Mouse (Mus musculus): Measurements from ENCODE around the gene Dner. TPM values are rescaled to one million over a fixed set of nuclear protein-coding genes. Genes with fewer than 3 reads are reported as not detected.
A peak's percentile ranks its signal among the peaks of the same experiment; 100 is the strongest.

Gene Dner
- total RNA-seq, 1 experiment from 2014 or later, result not detected

DNA sequence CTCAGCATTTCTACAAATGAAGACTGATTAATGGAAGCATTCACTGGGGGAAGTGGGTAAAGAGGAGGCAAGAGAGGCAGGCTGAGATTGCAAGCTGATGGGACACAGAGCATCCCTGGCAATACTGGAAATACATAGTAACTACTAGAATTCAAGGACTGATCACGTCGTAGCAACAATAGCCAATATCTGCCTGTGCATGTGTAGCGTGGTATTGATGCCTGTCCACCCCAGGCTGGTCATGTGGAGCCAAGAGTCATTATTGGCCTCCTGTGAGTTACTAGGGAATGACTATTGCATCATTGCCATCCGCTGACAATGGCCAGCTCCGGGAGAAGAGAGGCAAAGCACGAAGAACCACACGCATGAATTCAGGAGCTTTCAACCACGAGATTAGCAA lies 216.0 kb downstream of the Dner start:
- ATAC-seq (replicated peaks; ENCODE audit: insufficient number of reproducible peaks, low FRiP score, low TSS enrichment, poor library complexity, severe bottlenecking), result no peak

DNA sequence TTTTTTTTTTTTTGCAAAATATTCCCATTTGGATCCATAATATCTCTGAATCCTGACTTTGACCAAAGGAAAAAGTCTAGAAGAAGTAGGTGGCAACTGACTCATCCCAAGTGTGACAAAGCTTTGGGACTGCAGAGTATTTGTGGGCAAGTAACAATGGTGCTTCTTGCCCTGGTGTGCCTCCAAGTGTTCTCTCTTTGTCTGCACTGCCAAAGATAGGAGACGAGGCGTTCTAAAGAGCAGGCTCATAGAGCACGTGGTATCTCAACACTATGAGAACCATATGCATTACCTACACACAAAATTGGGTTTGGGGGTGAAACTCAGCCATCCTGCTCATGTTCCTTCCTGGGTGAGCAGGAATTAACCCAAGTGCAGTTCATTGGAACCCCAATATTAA lies 221.7 kb downstream of the Dner start:
- ATAC-seq (replicated peaks; ENCODE audit: insufficient number of reproducible peaks, low FRiP score, low TSS enrichment, poor library complexity, severe bottlenecking), result no peak

DNA sequence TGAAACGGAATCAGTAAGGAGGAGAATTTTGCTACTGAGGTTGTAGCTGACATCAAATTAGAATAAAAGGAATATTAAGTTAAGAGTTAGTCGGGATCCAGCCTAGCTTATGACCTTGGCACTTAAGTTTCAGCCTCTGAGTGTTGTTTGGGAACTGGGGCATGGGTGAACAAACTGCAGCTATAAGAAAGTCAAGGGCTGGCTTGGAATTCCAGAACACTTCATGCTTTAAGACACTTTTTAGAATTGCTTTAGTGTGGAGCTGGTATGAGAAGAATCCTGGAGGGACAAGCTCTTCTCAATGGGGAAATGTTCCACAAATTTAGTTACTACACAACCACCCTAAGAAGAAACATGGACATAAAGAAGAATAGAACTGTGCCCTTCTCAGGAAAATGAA lies 223.8 kb downstream of the Dner start:
- ATAC-seq (replicated peaks; ENCODE audit: insufficient number of reproducible peaks, low FRiP score, low TSS enrichment, poor library complexity, severe bottlenecking), result no peak

DNA sequence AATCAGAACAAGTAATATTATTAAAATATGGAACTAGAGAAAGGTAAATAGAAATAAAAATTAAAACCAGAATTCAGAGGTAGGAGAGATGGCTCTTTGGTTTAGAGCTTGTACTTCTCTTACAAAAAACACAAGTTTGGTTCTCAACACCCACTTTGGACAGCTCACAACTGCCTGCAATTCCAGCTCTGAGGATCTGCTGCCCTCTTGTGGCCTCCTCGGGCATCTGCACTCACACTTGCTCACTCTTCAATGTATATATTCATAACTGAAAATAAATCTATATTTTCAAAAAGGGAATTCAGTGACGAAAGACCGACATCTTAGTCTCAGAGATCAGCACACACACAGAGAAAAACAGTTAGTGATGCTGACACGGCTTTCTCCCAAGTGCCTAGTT lies 225.7 kb downstream of the Dner start:
- no peak for ATAC-seq (replicated peaks; ENCODE audit: insufficient number of reproducible peaks, low FRiP score, low TSS enrichment, poor library complexity, severe bottlenecking)

DNA sequence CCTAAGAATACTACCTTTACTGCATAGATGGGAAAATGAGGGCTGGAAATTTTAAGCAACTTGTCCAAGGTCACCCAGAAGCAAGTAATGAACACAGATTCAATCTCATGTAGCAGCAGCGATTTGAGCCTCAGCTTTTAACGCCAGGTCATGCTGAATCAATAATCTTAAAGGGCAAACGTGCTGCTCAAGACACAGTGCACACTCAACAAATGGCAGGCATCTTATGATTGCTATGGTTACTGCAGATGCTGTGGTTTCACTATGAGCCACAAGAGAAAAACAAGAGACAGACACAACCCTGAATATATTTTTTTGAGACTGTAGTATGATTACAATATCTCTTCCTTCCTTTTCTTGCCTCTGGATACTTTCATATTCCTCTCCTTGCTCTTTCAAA lies 228.4 kb downstream of the Dner start:
- no peak for ATAC-seq (replicated peaks; ENCODE audit: insufficient number of reproducible peaks, low FRiP score, low TSS enrichment, poor library complexity, severe bottlenecking)

DNA sequence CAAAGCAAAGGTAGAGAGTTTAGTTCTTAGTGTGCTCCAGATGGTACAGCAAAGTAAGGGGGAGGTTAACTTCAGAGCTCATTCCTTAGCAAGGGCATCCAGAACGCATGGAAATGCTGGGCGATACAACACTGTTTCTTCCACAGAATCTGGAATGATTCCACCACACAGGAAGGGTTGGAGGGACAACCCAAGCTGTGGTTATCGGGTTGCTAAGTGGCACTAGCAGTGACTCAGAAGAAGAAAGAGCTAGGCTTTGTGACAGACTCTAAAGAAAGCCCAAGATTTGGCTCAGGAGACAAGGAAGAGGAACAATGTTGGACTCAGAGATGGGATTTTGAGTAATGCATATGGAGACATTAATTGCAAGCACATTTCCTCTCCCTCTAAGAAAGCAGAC lies 231.3 kb downstream of the Dner start:
- ATAC-seq (replicated peaks; ENCODE audit: insufficient number of reproducible peaks, low FRiP score, low TSS enrichment, poor library complexity, severe bottlenecking), result no peak

DNA sequence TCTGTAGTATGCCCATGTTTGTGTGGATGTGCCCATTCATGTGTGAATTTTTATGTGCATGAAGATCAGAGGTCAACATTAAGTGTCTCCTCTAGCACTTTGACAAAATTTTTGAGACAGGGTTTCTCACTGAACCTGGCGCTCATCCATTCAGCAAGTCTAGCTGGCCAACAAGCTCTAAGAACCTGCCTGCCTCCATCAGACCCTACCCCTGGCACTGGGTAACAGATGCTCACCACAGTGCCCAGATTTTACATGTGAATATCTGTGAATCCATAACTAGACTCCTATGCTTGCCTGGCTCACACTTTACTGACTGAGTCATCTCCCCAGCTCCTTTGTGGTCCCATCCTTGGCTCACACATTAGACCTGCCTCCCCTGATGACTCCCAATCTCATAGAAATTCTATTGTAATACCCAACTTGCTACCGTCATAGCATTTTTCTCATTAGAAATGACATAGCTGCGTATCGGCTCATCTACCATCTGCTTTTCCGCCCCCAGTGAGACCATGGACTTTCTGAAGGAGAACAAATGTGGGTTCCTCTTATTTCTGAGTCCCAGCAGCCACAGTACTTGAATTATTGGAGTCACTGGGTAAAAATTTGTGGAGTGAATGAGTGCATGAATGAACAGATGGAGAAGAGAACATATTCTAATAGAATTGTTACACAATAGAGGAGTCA lies 231.9 kb downstream of the Dner start:
- ATAC-seq (replicated peaks; ENCODE audit: insufficient number of reproducible peaks, low FRiP score, low TSS enrichment, poor library complexity, severe bottlenecking), result no peak

DNA sequence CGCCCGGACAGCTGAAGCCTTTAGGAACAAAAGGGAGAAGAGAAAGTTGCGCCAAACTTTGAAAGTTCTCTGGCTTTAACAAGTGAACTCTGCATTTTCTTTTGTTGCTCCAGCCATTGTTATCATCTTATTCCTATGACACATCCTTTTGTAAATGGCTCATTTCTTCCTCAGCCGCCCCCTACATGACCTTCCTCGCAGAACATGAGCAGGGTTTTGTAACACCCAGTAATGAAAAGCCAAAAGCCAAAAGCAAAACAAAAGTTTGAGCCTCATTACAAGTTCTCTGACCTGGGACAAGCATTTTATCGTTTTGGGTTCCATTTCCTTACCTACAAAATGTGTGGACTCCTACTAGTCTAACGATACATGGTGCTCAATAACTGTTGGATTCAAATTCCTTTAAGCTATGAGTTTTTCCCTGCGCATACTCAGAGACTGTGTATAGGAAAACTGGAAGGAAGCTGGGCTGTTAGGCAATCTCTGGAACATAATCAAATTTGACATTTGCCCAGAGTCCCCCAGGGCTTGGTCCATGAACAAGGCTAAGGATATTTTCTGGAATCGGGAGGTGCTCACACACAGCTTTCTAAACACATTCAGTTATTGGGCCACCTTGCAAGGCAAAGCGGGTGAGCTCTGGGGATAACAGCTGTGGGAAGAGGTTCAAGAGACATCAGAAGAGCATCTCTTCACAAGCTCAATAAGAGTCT lies 246.3 kb downstream of the Dner start:
- no peak for ATAC-seq (replicated peaks; ENCODE audit: insufficient number of reproducible peaks, low FRiP score, low TSS enrichment, poor library complexity, severe bottlenecking)

DNA sequence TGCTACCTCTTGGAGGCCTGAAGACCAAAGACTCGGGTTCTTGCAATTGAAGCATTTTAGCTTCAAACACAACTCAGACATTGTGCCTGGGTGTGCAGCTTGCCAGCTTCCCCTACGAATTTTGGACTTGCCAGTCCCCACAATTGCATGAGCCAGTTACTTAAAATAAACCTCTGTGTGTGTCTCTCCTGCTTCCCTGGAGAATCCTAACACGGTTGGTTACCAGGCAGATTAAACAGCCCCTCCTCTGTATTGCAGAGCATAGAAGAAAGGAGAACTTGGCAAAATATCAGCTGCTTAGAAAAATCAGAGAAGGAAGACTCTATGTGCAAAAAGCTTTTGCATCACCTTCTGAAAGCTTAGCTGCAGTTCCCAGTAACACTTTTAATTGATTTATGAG lies 252.4 kb downstream of the Dner start:
- no peak for ATAC-seq (replicated peaks; ENCODE audit: insufficient number of reproducible peaks, low FRiP score, low TSS enrichment, poor library complexity, severe bottlenecking)

GRCm38 (mm10) chr1:84443050-84443449 lies 253.0 kb downstream of the Dner start:
- ATAC-seq (replicated peaks; ENCODE audit: insufficient number of reproducible peaks, low FRiP score, low TSS enrichment, poor library complexity, severe bottlenecking), result no peak

- no peak for ATAC-seq (replicated peaks; ENCODE audit: insufficient number of reproducible peaks, low FRiP score, low TSS enrichment, poor library complexity, severe bottlenecking)
Observed at GRCm38 (mm10) chr1:84441419-84441818, 254.6 kb downstream of the Dner start.

DNA sequence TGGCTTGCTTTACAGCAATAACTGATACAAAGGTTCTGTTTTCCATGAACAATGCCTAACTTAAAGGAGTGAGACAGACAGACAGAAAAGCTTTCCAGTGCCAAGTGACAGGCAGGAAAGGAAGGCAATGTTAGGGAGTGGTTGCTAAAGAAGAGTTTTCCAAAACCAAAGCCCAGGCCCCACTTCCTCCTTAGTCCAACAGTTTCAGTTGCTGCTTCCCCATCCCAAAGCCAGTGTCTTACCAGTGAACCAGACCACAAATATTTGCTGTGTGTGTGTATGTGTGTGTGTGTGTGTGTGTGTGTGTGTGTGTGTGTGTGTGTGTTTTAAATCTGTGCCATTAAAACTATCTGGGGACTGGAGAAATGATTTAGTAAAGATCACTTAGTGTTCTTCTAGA lies 258.5 kb downstream of the Dner start:
- peak; percentile 53; the same call in 1 of the 2 replicates for ATAC-seq (replicated peaks; ENCODE audit: insufficient number of reproducible peaks, low FRiP score, low TSS enrichment, poor library complexity, severe bottlenecking)

DNA sequence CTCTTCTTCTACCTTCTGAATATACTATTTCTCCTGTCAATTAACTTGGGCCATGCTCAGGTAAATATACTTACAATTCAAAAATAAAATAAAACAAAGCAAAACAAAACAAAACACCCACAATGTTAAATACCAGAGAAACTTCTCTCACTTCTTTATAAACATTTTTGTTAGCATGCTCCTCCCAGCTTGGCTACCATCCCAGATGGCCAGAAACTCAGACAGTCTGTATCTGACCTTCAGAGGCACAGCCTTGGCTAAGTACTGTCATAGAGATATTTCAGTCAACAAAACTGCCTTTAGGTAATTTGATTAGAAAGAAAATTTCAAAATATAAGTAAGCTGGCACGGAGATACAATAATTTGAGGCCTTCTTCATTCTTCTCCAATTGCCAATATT lies 259.7 kb downstream of the Dner start:
- ATAC-seq (replicated peaks; ENCODE audit: insufficient number of reproducible peaks, low FRiP score, low TSS enrichment, poor library complexity, severe bottlenecking), result no peak

- no peak for ATAC-seq (replicated peaks; ENCODE audit: insufficient number of reproducible peaks, low FRiP score, low TSS enrichment, poor library complexity, severe bottlenecking)
Observed at GRCm38 (mm10) chr1:84433291-84433980, 262.6 kb downstream of the Dner start.

DNA sequence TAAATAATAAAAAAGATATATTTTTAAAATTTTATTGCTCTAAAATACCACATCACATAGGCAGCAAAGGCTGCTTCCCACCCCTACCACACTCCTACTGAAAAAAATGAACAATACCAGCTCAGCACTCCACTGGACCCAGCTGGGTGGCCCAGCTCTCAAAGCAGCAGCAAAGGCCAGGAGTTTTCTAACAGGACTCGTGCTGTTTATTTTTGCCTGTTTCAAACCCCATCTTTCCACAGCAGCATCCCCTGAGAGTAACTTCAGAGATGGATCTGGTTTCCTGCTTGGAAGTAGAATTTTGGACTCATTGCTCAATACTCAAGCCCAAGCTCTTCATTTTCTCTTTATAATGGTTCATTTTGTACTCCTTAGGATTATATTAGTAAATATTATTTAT lies 263.7 kb downstream of the Dner start:
- no peak for ATAC-seq (replicated peaks; ENCODE audit: insufficient number of reproducible peaks, low FRiP score, low TSS enrichment, poor library complexity, severe bottlenecking)

GRCm38 (mm10) chr1:84428331-84428730 lies 267.7 kb downstream of the Dner start:
- no peak for ATAC-seq (replicated peaks; ENCODE audit: insufficient number of reproducible peaks, low FRiP score, low TSS enrichment, poor library complexity, severe bottlenecking)

GRCm38 (mm10) chr1:84427757-84428156 lies 268.3 kb downstream of the Dner start:
- ATAC-seq (replicated peaks; ENCODE audit: insufficient number of reproducible peaks, low FRiP score, low TSS enrichment, poor library complexity, severe bottlenecking), result no peak

DNA sequence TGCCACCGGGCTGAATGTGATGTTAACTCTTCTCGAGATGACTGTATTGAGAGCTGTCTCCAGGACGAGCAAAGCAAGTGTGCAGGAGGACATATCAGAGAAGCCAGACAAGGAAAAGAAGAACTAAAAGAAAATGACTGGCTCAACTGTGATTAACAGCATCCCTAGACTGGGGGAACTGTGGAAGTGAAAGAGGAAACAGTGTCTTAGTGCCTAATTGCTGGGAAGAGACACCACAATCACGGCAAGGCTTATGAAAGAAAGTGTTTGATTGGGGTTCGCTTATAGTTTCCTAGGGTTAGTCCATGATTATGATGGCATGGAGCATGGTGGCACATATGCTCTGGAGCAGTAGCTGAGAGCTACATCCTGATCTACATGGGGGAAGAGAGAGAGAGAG lies 269.3 kb downstream of the Dner start:
- ATAC-seq (replicated peaks; ENCODE audit: insufficient number of reproducible peaks, low FRiP score, low TSS enrichment, poor library complexity, severe bottlenecking), result peak; percentile 72

DNA sequence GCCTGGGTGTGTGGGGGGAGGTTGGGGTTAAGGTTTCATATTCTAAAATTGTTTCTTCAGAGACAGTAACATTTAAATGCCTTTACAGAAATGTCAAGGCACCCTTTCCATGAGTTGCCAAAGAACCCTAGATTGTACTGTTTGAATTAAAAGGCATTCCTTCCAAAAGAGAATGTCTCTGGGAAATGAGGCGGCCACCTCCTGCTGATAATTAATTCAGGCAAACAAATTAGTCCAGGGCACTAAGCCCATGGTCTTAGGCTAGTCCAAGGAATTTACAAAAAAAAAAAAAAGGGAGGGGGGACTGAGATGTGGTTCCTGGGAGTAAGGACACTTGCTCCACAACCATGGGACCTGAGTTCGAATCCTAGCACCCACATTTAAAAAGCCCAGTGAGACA lies 273.1 kb downstream of the Dner start:
- ATAC-seq (replicated peaks; ENCODE audit: insufficient number of reproducible peaks, low FRiP score, low TSS enrichment, poor library complexity, severe bottlenecking), result no peak

DNA sequence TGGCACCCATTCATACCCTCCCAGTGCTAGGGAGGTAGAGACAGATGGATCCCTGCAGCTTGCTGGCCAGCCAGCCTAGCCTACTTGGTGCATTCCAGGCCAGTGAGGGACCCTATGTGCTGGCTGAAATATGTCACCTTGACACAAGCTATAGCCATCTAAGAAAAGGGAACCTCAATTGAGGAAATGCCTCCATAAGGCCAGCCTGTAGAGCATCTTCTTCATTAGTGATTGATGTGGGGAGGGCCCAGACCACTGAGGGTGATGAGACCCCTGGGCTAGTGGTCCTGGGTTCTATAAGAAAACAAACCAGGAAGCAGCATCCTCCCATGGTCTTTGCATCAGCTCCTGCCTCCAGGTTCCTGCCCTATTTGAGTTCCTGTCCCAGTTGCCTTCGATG lies 274.2 kb downstream of the Dner start:
- ATAC-seq (replicated peaks; ENCODE audit: insufficient number of reproducible peaks, low FRiP score, low TSS enrichment, poor library complexity, severe bottlenecking), result peak; percentile 64
